Mouse (Mus musculus) ovary, postnatal 36 days (tissue): ENCODE data around the gene Rcsd1.
"Not testable (repeated sequence)": the region's sequence is repeated elsewhere in the genome, so short reads cannot be mapped to it uniquely, and the experiment has no call there.

Experiments used
- DNase-seq: peaks from one replicate; pipeline ENCODE4 v3.0.0; 2022; ENCODE audit warnings: low spot score, mixed read lengths

Rcsd1 gene

DNA sequence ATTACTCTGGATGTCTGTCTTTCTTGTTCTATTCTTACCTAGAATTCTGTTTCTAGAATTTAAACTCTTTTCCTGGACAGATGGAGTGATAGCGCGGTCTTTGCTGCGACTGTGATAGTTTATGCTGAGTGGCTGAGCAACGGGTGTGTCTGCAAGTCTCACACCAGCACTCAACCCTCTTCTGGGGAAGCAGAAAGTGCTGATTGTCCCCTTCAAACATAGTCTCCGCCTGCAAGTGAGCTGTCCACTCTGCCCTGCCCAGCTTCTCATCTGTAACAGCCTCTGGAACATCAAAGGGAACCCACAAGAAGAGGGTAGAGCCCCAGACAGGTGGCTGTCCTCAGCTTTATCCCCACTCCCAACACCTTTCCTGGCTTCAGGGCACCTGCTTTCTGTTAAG is 19.7 kb downstream of the Rcsd1 start:
- no peak for DNase-seq

DNA sequence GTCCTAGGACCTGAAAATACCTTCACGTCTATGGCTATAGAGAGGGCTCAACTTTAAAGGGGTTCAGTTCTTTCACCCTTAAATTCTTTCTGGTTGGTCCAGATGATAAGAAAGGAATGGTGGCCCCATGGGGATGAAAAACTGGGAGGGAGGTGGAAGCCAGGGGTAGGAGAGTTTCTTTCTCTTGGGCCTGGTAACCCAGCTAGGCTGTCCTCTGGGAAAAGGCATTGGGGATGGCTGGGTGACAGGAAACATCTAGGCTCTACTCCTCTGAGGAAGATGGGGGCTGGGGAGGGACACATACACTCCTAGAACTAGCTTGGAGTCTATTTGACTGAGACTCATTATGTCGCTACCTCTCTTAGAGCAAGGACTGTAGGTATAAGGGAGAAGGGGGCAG is 21.7 kb downstream of the Rcsd1 start:
- no peak for DNase-seq

DNA sequence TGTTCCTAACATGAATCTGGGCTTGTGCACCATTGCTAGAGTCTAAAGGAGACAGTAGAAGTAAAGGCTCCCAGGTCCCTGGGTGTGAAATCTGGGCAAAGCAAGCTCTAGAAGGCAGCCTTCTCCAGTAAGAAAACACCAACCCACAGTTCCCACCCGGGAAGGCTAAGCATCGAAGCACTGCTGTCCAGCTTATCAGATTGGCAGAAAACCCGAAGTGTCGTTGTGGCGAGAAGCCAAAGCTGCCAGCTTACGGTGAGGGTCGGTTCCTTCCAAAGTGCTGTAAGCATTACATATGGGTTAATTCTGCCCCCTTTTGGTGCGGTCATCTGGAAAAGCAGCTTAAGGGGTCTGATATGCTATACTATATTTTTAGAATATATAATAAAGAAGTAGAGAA is 22.6 kb downstream of the Rcsd1 start:
- DNase-seq = peak; percentile 44

DNA sequence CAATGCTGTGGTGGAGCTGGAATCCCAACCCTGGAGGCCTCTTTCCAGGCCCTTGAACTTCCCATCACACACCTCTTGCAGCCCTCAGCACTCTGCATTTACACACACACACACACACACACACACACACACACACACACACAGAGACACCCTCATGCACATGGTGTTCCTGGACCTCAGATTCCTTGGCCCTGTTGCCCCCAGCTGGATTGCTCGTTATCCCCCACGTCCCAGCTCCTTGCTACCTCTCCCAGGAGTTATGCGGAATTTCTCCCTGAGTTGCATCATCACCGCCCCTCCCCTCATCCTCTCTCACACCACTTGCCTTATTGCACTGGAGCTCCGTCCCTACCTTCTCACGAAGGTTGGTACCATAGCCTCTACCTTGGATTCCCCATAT is 23.2 kb downstream of the Rcsd1 start:
- DNase-seq = no peak

DNA sequence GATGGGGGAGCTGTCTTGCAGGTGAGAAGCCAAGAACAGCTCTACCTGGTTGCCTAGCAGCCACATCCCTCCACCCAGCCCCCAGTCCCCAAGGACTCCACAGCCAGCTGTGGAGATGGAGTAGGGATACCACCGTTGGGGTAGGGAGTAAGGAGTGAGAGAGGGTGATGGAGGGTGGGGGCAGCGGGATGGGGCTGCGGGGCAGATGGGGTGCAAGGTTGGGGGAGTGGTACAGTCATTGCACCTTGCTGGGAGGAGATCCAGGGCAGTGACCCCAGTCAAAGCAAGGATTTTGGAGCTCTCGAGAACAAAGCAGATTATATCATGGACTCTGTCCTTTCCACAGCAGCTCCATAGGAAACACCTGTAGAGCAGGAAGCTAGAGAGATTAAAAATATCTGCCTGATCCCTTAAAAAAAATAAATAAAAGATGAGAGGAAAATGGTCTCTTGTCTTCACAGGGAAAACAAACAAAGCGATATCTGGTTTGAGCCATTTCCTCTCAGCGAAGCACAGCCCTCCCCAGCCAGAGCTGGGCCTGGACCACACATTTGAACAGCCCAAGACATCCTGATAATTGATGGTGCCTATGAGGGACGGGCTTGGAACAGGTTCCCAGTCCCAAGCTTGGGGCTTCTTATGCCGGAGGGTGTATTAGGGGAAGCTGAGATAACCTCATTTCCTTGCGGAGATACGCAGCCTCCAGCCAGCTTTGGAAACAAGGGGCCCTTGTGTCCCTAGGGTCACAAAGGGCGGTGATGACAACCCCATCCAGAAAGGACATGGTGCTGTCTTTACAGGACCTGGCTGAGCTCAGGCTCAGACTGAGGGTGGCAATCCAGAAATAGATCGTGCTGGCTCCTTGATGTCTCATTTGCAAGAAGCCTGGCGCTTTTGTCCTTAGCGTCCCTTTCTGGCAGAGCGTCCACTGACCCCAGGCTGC is 25.0 kb downstream of the Rcsd1 start:
- DNase-seq = no peak

DNA sequence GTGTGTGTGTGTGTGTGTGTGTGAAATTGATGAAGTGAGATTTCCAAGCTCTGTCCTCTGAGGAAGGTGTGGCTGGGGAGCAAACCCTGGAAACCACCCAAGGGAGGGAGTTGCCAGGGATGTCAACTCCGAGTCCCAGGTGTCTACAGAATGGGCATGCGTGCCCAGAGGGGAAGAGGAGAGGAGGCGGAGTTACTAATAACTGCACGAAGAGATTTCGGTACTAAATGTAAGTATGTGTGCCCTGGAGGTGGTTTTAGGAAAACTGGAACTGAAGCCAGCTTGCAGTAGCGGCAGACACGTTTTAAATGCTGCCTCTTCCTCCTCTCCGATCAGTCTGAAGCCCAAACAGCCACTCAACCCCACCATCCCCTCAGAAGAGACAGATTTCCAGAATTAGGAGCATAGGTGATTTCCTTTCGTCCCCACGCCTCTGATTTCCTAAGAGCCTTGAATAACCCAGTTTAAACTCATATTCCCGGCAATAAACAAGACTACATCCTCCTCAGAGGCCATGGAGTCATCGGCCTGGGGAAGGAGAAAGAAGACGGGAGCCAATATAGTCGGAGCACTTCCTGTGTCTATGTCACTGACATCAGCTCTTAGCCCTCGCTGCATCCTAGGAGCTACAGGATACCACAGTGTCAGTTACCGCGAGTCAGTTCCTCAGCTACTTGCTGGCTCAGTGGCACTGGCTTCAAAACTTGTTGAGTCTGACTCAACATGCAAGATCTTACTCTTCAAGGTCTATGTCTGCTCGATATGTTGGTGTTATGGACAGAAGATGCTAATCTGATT is 27.3 kb downstream of the Rcsd1 start:
- no peak for DNase-seq

DNA sequence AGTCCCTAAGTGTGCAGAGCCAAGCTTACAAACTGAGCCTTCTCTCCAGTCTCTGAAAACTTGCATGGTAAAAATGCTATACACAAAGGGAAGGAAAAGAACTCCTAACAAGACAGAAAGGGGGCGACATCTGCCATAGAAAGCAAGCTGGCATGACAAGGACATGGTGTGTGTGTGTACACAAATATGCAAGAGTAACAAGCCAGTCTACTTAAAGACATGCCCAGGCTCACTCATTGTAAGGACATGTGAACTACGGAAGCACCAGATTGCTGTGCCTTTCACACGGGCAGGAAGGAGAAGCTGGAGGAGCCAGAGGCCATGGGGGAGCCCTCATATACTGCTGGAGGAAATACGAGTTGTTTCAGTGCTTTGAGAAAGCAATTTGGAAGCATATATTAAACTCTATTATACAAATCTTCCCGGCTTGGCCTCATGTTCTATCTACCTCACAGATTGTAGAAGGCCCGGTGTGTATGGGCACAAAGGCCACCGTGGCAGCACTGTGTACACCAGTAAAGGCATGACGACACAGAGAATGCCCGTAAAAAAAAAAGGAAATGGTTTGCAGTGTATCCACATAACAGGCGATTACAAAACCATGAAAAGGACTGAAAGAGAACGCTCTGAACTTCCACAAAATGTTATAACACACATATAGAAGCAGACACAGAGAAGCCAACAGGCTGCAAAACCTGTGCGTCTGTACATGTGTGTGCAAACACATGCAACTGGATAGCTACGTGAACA is 28.3 kb downstream of the Rcsd1 start:
- DNase-seq = no peak

DNA sequence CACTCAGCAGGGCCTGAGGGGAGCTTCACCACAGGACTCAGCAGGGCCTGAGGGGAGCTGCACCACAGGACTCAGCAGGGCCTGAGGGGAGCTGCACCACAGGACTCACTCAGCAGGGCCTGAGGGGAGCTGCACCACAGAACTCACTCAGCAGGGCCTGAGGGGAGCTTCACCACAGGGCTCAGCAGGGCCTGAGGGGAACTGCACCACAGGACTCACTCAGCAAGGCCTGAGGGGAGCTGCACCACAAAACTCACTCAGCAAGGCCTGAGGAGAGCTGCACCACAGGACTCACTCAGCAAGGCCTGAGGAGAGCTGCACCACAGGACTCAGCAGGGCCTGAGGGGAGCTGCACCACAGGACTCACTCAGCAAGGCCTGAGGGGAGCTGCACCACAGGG is 29.5 kb downstream of the Rcsd1 start:
- DNase-seq = not testable (repeated sequence)

DNA sequence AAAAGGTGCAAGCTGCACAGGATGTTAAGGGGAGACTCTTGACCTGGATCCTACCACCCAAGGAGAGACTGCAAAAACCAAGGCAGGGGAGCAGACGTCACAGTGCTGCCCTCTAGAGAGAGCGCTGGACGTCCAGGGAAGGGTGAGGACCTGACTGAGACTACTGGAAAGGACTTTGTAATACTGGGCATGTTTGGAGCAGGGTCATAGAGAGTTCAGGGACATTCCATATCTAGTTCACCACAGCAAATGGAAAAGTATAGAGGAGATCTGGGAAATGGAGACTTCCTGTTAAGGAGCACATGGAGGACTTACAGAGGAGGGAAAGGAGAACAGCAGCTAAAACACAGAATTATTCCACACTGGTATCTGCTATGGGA is 29.9 kb downstream of the Rcsd1 start:
- DNase-seq = no peak

DNA sequence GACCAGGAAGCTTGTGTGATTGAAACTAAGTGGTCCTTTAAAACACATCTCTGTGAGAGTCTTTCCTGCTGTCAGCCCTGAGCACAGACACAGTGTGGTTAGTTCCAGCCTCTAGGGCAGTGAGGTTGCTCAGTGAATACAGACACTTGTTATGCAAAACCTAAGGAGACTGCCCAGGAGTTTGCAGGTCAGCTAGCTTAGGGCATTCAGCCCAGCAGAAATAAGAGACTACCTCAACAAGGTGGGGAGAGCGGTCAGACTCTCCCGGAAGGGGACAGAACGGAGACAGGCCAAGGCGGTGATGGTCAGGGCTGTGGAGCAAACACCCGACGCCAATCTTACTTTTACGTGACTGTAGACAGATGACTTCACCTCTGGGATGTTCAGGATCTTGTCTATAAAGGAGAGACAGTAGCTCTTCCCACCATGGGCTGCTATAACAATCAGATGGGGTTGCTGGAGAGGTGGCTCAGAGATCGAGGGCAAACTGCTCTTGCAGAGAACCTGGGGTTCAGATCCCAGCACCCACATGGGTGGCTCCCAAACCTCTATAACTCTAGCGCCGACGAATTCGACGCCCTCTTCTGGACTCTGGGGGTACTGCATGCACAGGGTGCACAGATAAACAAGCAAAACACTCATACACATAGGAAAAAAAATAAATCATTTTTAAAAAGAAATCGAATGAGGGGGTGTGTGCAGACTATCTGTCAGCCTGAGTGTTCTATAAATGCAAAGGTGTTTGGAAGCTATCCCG is 30.5 kb downstream of the Rcsd1 start:
- no peak for DNase-seq

DNA sequence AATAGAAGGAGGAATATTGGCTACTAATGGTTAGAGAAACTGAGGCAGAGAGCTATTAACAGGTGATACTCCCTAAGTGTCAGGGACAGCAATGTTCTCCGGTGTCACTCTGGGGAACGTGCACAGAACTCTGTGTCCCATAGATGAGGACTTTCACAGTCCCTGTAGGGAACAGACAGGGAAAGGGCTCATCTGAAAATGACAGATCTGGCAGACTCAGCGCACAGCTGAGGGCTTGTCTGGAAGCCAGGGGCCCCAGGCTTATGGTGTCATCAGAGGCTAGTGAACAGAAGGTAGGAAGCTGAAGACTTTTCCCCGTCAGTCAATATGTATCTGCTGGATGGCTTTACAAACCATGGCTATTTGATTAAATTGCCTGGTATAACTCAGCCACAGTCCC is 32.0 kb downstream of the Rcsd1 start:
- DNase-seq = no peak

DNA sequence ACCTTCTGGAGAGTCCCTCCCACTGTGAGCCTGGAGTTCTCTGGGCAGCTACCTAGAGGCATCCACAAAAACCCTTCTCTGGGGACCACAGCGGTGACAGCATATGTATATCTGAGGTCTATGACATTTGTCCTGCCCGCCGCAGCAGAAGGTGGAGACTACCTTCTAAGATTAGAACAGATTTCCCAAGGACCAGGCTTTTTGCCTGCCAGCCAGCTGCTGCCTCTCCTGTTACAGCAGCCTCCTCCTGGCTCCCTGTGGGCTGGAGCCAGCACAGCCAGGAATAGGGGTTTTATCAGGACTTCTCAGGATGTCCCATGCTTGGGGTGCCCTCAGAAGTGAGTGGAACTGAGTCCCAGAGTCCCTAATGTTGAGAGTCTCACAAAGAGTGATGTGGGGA is 32.6 kb downstream of the Rcsd1 start:
- no peak for DNase-seq

DNA sequence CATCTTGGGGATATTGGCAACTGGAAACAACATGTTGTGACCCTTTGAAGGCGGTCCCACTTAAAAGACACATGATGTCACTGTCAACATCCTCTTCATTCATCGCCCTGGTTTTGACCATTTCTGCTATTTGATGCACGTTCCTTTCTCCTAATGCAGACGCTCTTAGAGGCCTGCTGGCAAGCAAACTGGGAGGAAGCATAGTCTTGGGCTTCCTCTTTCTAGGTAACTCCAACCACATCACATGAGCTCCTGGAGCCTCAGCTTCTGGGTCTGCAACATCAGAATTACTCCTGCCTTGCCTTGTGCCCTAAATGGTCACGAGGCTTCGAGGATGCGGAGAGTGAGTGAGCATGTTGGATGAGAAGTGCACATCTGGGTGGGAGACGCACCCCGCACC is 34.4 kb downstream of the Rcsd1 start:
- DNase-seq = no peak

DNA sequence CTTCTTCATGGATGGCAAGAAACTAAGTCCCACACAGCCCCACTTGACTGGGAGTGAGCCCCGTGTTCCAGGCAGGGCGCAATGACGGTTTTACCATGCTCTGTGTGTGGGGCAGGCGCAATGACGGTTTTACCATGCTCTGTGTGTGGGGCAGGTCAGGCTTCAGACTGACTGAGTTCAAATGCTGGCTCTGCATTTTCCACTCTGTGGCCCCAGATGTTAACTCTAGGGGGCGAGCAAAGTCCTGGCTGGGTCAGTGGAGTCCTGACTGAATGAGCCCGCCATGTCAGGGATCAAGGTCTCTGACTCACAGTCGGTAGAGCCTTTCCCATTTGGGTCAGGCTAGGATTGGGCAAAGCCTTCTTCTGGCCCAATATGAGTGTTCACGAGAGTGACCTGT is 37.2 kb downstream of the Rcsd1 start:
- no peak for DNase-seq

DNA sequence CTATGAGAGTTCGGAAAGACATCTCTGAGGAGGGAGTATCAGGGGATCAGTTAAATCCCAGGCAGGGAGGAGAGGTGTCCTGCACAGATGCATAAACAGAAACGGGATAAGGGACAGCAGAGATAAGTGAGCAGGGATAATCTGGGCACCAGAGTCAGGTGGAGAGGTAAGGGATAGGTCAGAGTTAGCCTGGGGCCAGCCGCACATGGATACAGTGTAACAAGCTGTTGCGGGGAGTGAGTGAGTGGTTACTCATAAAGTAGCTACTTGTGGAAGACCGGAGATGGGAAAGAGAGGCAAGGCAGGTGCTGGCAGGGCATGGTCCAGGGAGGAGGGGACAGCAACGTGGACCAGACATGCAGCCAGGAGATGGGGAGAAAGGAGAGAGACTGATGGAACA is 39.5 kb downstream of the Rcsd1 start:
- DNase-seq = no peak

DNA sequence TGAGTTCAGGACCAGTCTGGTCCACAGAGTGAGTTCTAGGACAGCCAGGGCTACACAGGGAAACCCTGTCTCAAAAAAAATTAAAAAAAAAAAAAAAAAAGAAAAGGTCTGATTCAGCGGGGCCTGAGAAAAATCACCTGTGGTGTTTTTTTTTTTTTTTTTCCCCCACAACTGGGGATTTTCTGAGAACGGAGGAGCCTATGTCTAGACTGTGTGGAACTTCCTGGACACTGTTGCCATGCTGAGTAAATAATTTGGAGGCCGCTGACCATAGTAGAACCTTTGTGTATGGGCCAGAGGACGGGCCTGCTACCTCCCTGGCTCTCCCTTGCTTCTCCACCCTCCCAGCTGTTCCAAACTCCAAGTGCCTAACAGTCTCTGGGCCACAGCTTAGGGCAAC is 40.7 kb downstream of the Rcsd1 start:
- DNase-seq = no peak

DNA sequence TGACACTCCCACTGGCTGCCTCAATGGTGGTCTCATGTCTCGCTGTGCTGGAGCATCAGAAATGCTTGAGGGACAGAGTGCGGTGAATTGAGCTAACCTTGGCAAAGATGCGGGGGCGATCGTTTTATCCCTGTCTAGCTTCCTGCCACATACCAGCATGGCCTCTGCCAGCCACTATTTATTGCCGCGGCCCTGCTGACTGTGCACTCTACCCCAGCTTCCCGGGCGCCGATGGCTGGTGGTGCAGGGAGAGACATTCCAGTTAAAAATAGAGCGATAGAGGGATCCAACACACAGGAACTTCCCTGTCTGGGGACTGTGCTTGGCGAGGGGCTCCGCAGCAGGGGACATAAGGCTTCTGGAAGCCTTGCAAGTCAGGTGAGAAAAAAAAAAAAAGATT is 42.2 kb downstream of the Rcsd1 start:
- no peak for DNase-seq

DNA sequence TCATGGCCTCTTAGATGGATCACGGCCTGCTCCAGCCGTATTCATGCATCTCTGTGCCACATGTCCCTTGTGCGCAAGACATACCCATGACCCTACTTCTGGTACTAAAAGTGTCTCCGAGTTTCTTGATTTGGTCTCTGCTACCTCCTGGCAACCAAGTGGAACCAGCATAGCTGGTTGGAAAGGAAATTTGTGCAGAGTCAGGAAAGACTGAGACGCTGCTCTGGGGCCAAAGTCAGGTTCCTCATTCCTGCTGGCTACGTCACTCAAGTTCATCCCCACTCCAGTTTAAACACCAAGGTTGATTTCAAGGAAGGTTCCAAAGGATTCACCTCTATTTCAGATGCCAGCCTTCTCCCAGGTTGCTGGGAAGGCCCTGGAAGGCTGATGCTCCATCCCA is 42.6 kb downstream of the Rcsd1 start:
- DNase-seq = no peak

DNA sequence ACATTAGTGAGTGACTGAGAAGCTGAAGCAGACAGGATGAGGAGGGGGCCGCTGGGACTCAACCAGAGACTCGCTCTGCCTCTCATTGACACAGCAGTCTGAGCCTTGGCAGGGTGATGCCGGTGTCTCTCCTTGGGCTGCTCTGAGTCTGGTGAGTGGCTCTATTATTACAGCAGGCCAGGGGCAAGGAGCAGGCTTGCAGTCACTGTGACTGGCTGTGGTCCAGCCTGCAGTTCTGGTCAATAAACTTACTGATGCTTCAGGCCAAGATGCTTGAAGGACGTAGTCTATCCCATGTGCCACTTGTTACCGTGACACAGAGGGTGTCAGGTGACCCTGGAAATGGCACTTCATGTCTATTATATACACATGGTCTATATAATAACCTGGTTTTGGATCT is 43.8 kb downstream of the Rcsd1 start:
- DNase-seq = no peak

DNA sequence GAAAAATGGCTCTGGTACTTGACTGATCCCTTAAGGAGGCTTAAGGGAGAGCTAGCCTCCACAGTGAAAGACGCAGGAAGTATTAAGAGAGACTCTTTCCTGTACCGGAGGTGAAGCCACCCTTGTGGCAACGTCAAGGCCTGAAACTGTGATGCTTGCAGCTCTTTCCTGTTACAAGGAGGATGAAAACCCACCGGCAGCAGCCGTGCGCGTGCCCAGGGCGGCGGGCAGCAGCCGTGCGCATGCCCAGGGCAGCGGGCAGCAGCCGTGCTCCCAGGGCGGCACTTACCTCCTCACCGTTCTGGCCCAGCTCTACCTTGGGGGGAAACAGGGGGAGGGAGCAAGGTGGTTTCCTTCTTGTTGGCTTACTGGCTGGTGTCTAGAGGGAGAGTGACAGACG is 46.3 kb downstream of the Rcsd1 start:
- no peak for DNase-seq

DNA sequence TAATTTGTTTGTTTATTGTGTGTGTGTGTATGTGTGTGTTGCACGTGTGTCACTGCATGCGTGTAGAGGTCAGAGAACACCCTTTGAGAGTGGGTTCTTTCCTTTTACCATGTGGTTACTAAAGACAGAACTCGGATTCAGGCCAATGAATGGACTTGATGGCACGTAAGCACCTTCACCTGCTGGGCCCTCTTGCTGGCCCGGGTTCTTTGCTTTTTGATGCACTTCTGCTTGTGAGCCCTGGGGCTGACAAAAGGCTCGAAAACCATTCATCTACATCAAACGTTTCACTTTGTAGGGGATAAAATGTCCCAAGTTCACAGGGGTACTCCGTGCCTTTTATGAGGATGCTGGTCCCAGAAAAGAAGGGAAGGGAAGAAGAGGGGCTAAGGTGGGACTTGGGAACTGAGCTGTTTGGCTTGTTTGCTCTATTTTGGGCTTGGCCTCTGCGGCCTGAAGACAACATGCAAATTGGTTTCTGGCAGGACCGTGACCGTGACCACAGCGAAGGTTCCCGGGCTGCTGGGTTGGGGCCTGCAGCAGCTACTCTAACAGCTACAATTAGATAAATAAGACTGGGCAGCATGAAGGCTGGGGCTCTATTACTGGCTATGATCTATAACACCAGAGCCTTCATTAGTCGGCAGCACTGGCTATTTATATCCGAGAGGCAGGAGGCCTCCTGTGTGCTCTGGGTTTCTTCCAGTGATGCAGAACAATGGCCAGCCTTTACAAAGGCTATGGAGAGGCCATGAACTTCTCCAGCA is 46.9 kb downstream of the Rcsd1 start:
- DNase-seq = no peak
